Mouse (Mus musculus) right cerebral cortex, postnatal 4 days (tissue): ENCODE data around the gene Ddx20.
A peak's percentile ranks its signal among the peaks of the same experiment; 100 is the strongest.

Experiments used
- DNase-seq: peaks from one replicate; pipeline ENCODE4 v3.0.0-alpha.2; 2022

Ddx20 gene

DNA sequence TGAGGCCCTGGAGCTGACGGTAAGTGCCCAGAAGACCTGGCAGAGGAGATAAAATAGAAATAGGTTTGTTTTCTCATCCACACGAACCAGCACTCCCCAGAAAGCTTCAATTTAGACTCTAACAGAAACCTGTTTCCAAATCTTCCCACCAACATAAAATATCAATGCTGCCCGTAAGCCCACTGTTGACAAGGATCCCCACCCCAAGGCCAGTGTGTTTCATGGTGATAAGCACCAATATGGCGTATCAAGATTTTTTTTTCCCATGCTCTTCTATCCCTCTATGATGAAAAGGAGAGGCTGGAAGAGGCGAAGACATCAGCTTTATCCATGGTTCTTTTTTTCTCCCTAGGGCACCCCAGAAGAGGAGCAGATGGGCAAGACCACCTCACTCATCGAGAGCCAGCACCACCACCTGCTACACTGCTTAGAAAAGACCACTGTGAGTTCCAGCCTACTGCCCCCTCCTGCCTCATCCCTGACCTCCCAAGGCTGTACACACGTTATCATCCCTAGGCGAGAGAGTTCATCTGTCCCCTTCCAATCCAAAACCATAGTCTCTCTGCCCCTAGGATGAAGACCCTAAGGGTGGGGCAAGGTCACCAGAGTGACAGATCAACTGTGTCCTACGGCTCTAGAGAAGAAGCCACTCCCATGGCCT lies 22.1 kb downstream of the Ddx20 start:
- no peak for DNase-seq

DNA sequence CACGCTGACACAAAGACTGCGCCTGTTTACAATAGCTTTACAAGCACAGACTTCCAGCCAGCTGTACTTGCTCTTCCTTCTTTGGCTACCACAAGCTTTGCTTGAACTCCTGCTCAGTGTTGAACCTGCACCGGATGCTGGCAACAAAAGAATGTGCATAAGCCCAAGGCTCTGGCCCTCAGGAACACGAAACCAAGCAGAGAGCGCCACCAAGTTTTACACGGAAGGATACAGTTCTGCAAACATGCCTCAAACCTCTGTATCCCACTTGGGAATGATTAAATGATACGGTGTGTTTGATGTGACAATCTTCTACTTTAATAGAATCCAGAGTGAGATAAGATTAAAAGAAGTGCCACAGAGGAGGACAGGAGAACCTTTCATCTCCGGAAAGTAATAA lies 24.3 kb downstream of the Ddx20 start:
- DNase-seq, result no peak

DNA sequence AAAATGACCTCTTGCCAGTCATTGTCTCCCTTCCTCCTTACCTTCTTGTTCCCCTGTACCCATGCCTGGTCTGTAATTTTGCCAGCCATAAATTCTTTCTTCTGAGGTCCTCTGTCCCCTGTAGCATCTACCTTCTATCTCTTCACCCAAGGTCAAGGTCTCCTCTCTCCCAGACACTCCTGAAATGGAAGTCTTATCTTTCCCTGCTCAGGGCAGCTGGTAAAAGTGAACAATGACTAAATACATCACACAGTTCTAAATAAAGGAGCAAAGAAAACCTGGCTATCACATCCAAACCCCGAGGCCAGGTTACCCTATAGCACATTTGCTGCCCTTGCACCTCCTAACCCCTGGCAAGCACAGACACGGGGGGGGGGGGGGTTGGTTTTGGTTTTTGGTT lies 26.8 kb downstream of the Ddx20 start:
- DNase-seq, result no peak

DNA sequence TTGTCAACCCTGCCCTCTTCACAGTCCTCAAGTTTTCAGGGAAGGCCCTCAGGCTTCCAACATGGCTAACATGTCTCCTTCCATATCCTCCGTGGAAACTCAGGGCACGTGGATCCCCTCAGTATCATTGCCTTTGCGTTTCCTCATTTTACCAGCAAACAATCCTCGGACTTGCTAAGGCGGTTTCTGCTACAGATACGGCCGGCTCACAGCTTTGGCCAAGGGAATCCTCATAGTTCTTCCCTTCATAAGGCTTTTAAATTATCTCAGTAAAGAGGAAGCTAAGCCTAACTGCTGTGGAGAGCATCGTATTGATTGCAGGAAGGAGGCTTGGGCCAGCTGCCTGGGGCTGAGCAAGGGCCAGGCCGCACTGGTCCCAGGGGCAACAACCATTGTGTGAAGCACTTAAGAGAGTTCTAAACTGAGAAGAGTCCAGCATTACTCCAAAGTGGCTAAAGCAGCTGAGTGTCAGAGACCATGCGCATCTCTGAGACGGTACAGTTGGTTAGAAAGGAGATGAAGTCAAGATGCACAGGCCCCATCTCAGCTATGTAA lies 32.3 kb downstream of the Ddx20 start:
- DNase-seq, result no peak

DNA sequence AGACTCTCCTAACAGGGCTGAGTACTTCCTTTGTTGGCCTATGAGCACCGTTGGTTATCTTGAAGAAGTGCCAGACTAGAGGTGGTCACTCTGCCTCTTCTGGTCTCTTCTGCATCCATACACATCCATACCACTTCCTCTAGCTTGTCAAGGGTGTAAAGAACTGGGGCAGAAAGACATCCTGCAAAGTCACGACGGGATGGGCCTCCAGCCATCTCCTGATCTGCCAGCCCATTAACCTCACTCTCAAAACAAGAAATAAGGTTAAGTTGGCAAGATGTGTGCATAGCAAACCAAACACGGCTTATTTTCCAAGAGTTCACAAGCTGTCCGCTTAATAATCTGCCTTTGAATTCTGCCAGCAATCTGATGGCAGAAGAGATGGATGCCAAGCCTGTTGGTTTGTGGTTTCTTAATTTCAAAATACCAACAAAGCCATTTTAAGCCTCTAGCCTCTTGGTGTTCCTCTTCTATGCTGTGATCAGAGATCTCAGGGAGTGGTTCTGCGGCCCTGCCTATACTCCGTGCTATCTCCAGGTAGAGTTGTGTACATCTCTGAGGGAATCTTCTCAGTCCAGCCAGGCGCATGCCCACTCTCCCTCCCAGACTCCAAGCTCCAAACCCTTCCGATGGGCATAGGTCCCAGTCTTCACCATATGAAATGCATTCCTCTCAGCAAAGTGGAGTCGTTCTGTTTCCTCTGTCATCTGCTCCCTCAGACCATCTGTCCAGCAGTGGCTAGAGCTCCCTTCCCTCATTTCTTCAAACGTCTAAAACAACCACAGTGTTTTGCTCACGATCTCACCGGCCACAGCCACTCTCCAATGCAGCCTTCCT lies 33.6 kb downstream of the Ddx20 start:
- DNase-seq, result no peak

DNA sequence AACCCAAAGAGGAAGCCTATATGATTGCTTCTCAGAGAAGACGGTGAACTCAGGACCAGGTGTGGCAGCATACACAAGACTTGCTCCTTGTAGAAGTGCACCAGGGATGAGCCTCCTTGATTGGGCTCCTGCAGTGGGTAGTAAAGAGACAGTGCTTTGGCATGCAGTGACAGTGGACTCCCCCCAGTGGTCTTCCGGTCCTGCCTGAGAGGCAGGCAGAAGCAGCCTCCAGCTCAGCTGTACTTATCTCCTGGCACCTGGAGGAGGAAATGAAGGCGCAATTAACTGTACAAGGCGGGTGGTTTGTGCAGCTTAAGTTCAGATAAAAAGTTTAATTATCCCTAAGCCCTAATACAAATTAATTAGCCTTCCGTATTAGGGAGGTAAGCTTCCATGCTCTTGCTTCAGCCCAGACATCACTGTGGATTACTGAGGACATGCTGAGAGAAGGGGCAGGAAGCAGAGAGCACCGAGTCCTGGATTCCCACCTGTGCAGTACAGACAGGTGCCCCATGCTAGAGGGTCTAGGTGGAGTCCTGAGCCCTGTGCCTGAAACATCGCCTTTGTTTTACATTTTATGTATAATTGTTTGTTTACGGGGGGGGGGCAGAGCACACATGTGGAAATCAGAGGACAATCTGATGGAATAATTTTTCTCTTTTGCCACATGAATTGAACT lies 38.3 kb downstream of the Ddx20 start:
- no peak for DNase-seq

DNA sequence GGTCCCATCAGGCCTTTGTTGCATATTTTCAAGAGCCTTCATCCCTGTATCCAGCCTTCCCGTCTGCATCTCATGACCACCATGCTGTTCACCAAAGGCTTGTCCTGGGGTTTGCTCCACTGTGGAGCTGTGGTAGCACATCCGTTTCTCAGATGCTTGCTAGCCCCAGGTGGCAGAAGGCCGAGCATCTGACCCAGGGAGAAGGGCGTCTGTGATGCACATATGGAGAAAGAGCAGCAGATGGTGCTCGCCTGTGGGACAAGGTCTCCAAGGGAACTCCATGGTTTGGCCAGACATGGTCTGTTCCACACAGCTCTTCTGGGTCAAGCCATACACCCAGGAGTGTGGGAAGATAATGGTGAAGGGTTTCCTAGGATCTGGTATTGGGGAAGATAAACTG lies 43.8 kb downstream of the Ddx20 start:
- no peak for DNase-seq

DNA sequence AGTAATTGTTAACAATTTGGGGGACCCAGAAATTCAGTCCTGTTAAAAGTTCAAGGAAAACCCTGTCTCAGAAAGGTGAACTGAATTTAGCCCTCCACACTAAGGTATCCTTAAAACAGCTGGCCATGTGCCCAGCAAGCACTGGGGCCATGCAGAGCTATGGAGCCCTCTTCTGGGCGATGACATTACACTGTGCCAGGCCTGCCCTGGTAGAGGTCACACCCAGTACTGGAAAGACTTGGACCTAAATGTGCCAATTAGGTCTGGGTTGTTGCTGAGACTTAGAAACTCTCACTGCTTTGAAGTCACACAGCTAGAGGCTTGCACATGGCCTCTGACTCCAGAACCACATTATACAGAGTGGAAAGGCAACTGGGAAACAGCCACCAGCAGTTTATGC lies 45.2 kb downstream of the Ddx20 start:
- peak; percentile 39 for DNase-seq

DNA sequence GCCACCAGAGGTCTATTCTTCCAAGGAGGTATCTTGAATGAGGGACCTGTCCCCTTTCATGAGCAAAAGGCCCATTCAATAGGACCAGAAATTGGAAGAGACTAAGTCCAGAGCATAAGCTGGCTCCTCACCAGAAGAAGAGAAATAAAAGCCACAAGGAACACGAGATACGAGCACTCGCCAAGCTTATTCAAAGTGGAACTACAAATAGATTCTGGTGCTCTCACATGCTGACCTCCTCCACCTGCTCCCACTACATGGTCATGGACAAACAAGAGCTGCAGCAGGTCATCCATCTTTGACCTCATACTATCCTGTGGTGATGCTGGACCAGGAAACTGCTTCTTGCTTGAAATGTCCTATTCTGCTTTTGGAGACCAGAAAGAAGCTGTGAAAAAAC lies 54.4 kb downstream of the Ddx20 start:
- DNase-seq, result no peak

DNA sequence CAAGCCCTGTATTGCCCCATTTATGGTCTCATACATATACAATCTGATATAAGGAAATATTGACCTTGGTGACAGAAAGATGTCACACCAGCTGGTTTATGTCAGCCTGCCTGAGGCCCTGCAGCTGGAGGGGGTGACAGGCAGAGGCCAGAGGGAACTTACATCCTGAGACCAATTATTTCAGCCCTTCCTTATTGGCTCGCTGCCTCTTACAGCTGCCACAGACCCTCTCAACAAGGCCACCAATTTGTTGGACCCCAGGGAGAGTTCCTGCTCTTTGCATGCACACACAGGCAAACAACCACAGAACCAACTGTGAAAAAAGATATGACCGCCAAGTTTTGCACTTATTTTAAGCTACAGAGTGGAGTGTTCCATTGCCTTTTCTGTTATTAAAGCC lies 55.1 kb downstream of the Ddx20 start:
- DNase-seq, result no peak
